ENCODE assay signal across 11 mouse cellular contexts in genomic region chr13:35581616-35582015, GRCm38 (mm10).
A peak's percentile ranks its signal among the peaks of the same experiment; 100 is the strongest.
DNase-seq lines count a peak whose midpoint lies in the region; ATAC-seq lines count a peak whose summit lies in the region.
"Had no signal": no experiment of that assay in that cellular context is flagged by ENCODE, and none has a peak within 500 bp of the region (broad histone marks: within the 10 kb centered on the region; RNA-seq: fewer than 3 reads in every experiment).

No protein-coding gene starts in this region.

- no peak overlapping the region for H3K4me2 ChIP-seq in forebrain, embryonic 11.5 days (ENCODE audit: low read depth, low read length, severe bottlenecking)
- H3K4me2 ChIP-seq in forebrain, embryonic 16.5 days (ENCODE audit: low read length), result no peak overlapping the region
- no peak overlapping the region for H3K4me2 ChIP-seq in liver, embryonic 12.5 days
- no peak overlapping the region for H3K4me2 ChIP-seq in neural tube, embryonic 12.5 days (replicated peaks)
- H3K4me2 ChIP-seq: heart, embryonic 15.5 days; liver, embryonic 11.5 days had no signal

- H3K9me3 ChIP-seq in forebrain, embryonic 11.5 days (ENCODE audit: control insufficient read depth, low read length), result no peaks in the 10 kb centered on the region
- no peaks in the 10 kb centered on the region for H3K9me3 ChIP-seq in forebrain, embryonic 16.5 days (ENCODE audit: control insufficient read depth, low read length)
- H3K9me3 ChIP-seq in liver, embryonic 12.5 days (replicated peaks), result no peaks in the 10 kb centered on the region
- no peaks in the 10 kb centered on the region for H3K9me3 ChIP-seq in neural tube, embryonic 12.5 days
- H3K9me3 ChIP-seq: heart, embryonic 15.5 days had no signal

- no peaks in the 10 kb centered on the region for H3K4me1 ChIP-seq in forebrain, embryonic 11.5 days (replicated peaks; ENCODE audit: control insufficient read depth, insufficient read depth, low read length)
- H3K4me1 ChIP-seq in forebrain, embryonic 16.5 days (replicated peaks; ENCODE audit: control insufficient read depth, insufficient read depth, low read length), result no peaks in the 10 kb centered on the region
- no peaks in the 10 kb centered on the region for H3K4me1 ChIP-seq in liver, embryonic 12.5 days
- H3K4me1 ChIP-seq in neural tube, embryonic 12.5 days, result peaks cover 3% of the 10 kb centered on the region; the same call in 1 of the 2 replicates
- H3K4me1 ChIP-seq: heart, embryonic 15.5 days had no signal

- no peaks in the 10 kb centered on the region for H3K36me3 ChIP-seq in forebrain, embryonic 11.5 days (ENCODE audit: control insufficient read depth, insufficient read depth, low read length)
- no peaks in the 10 kb centered on the region for H3K36me3 ChIP-seq in forebrain, embryonic 16.5 days (ENCODE audit: control insufficient read depth, insufficient read depth)
- no peaks in the 10 kb centered on the region for H3K36me3 ChIP-seq in liver, embryonic 12.5 days
- no peaks in the 10 kb centered on the region for H3K36me3 ChIP-seq in neural tube, embryonic 12.5 days
- H3K36me3 ChIP-seq: heart, embryonic 15.5 days had no signal

- H3K27me3 ChIP-seq in forebrain, embryonic 11.5 days (ENCODE audit: control insufficient read depth, insufficient read depth, low read length), result no peaks in the 10 kb centered on the region
- H3K27me3 ChIP-seq in forebrain, embryonic 16.5 days (replicated peaks; ENCODE audit: control insufficient read depth, insufficient read depth, low read length), result no peaks in the 10 kb centered on the region
- no peaks in the 10 kb centered on the region for H3K27me3 ChIP-seq in liver, embryonic 12.5 days (replicated peaks)
- H3K27me3 ChIP-seq in neural tube, embryonic 12.5 days (replicated peaks), result no peaks in the 10 kb centered on the region
- H3K27me3 ChIP-seq: heart, embryonic 15.5 days had no signal

- no peak overlapping the region for H3K4me3 ChIP-seq in forebrain, embryonic 11.5 days (ENCODE audit: low read depth, low read length)
- H3K4me3 ChIP-seq in forebrain, embryonic 16.5 days (replicated peaks; ENCODE audit: low read length), result no peak overlapping the region
- no peak overlapping the region for H3K4me3 ChIP-seq in liver, embryonic 12.5 days
- H3K4me3 ChIP-seq in neural tube, embryonic 12.5 days, result no peak overlapping the region
- H3K4me3 ChIP-seq: heart, embryonic 15.5 days had no signal

- H3K9ac ChIP-seq in forebrain, embryonic 11.5 days (ENCODE audit: low read length), result no peak overlapping the region
- H3K9ac ChIP-seq in forebrain, embryonic 16.5 days (replicated peaks; ENCODE audit: low read depth, low read length), result no peak overlapping the region
- H3K9ac ChIP-seq in liver, embryonic 12.5 days, result no peak overlapping the region
- no peak overlapping the region for H3K9ac ChIP-seq in neural tube, embryonic 12.5 days
- H3K9ac ChIP-seq: heart, embryonic 15.5 days had no signal

- 20% methylated on average over 3 of the region's 3 CpGs for WGBS in forebrain, embryonic 11.5 days
- WGBS in forebrain, embryonic 16.5 days, result 24% methylated on average over 3 of the region's 3 CpGs
- WGBS in liver, embryonic 12.5 days (ENCODE audit: insufficient replicate concordance), result 51% methylated on average over 3 of the region's 3 CpGs
- 27% methylated on average over 3 of the region's 3 CpGs for WGBS in neural tube, embryonic 12.5 days

- no peak overlapping the region for H3K27ac ChIP-seq in forebrain, embryonic 11.5 days (ENCODE audit: low read depth, low read length)
- H3K27ac ChIP-seq in forebrain, embryonic 16.5 days (ENCODE audit: low read length), result no peak overlapping the region
- H3K27ac ChIP-seq in liver, embryonic 12.5 days, result no peak overlapping the region
- no peak overlapping the region for H3K27ac ChIP-seq in neural tube, embryonic 12.5 days
- H3K27ac ChIP-seq: heart, embryonic 15.5 days had no signal

- peak; percentile 70 for DNase-seq in forebrain, embryonic 11.5 days (ENCODE audit: low spot score)
- DNase-seq in liver, result peak; percentile 31
- DNase-seq in forelimb bud, embryonic 11.5 days (ENCODE audit: low read depth, low spot score), result peak; percentile 82
- DNase-seq in Muller cell, postnatal 12 days (ENCODE audit: inconsistent ontology term), result no peak
- no peak for DNase-seq in adrenal gland, adult 8-10 months
- DNase-seq: thymus, postnatal 4 days had no signal

- ATAC-seq in forebrain, embryonic 11.5 days (replicated peaks; ENCODE audit: low FRiP score), result peak; percentile 70
- ATAC-seq in forebrain, embryonic 16.5 days, result no peak
- ATAC-seq in liver, embryonic 12.5 days, result no peak
- 0 out of 2 replicates have a peak, but pooled peaks have one; percentile 56 for ATAC-seq in neural tube, embryonic 12.5 days (ENCODE audit: low FRiP score, low read depth)

Comparison
In these comparisons a context has a peak if more than half of its experiments do, and no peak if none do; other contexts are left out.
1. ATAC-seq: peak in forebrain, embryonic 11.5 days (single experiment) and neural tube, embryonic 12.5 days (single experiment); none in forebrain, embryonic 16.5 days (single experiment) and liver, embryonic 12.5 days (single experiment).
2. DNase-seq: peak in forebrain, embryonic 11.5 days (single experiment), liver (single experiment) and forelimb bud, embryonic 11.5 days (single experiment); none in Muller cell, postnatal 12 days (single experiment) and adrenal gland, adult 8-10 months (single experiment).